Mouse (Mus musculus): ENCODE data around the gene Wdr73.

- TF ChIP-seq POLR2A (IDR thresholded peaks at IDR 0.05; ENCODE audit: insufficient read depth, low read depth, low read length) (no peak), CTCF (IDR thresholded peaks at IDR 0.05) (no peak)
Measured at GRCm38 (mm10) chr7:80897134-80897533, 3.9 kb downstream of the Wdr73 start.
